Mouse (Mus musculus) ES-Bruce4 (cell line): Measurements from ENCODE around the gene Notch2. TPM values are rescaled to one million over a fixed set of nuclear protein-coding genes. Genes with fewer than 3 reads are reported as not detected.
"Not testable (repeated sequence)": the region's sequence is repeated elsewhere in the genome, so short reads cannot be mapped to it uniquely, and the experiment has no call there.

ENCODE experiments used
- H3K27ac ChIP-seq: 2 replicates; pipeline ENCODE4 v1.5.1; 2012; ENCODE audit warnings: low read length, inconsistent platforms; ENCODE audit not compliant: insufficient read depth
- H3K27me3 ChIP-seq: 2 replicates; pipeline ENCODE4 v1.6.1; 2012; ENCODE audit warnings: mild to moderate bottlenecking, low read length, inconsistent platforms; ENCODE audit not compliant: control insufficient read depth, poor library complexity, insufficient read depth, severe bottlenecking
- H3K36me3 ChIP-seq: 2 replicates; pipeline ENCODE4 v1.6.1; 2012; ENCODE audit warnings: inconsistent platforms, mild to moderate bottlenecking, low read length, moderate library complexity; ENCODE audit not compliant: control insufficient read depth, poor library complexity, insufficient read depth, severe bottlenecking
- H3K4me1 ChIP-seq: one replicate; pipeline ENCODE4 v1.8.1; 2011; ENCODE audit warnings: low read length; ENCODE audit not compliant: control insufficient read depth, insufficient read depth
- H3K4me3 ChIP-seq: 2 replicates; pipeline ENCODE4 v1.5.1; 2011; ENCODE audit warnings: low read depth, mild to moderate bottlenecking, low read length
- H3K9ac ChIP-seq: 2 replicates; pipeline ENCODE4 v1.6.1; 2012; ENCODE audit warnings: low read depth, mild to moderate bottlenecking, inconsistent platforms; ENCODE audit not compliant: poor library complexity, severe bottlenecking
- H3K9me3 ChIP-seq: replicated peaks from 2 replicates; pipeline ENCODE4 v1.6.1; 2012; ENCODE audit warnings: mild to moderate bottlenecking, low read length, inconsistent platforms; ENCODE audit not compliant: control insufficient read depth, poor library complexity, insufficient read depth, severe bottlenecking
- CTCF ChIP-seq: IDR thresholded peaks from one replicate; pipeline ENCODE4 v1.8.1; 2011; ENCODE audit warnings: low read depth, low read length
- EP300 ChIP-seq: IDR thresholded peaks from 2 replicates; pipeline ENCODE4 v1.6.1; 2011; ENCODE audit warnings: low read depth, low read length; ENCODE audit not compliant: insufficient read depth
- POLR2A ChIP-seq: IDR thresholded peaks from one replicate; pipeline ENCODE4 v1.8.1; 2011; ENCODE audit warnings: low read length; ENCODE audit not compliant: insufficient read depth
- polyA plus RNA-seq: library from polyadenylated mRNA; stranded (reverse); fragments of >200 nt; gene quantifications from 2 replicates; pipeline ENCODE4 v1.2.4, GENCODE M21; 2011; ENCODE audit warnings: low read depth; ENCODE audit not compliant: missing spikeins, insufficient read depth, insufficient read length

The Notch2 gene
- polyA plus RNA-seq, 1 experiment: 23.2 TPM

DNA sequence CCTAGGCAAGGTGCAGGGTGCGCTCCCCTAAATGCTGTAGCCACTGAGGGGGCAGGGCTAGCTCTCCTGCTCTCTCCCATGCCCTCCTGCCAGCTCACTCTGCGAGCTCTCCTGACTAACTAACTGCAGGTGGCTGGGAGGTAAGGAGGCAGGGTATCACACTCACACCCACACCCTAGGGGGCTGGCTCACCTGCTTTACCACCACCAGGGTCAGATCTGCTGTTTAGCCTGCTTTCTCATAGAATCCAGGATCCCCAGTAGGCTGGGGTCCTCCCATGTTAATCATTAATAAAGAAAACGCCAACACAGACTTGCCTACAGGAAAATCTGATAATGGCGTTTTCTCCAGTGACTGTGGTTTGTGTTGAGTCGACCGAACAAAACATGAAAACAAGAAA lies 106.0 kb downstream of the Notch2 start:
- Histone ChIP-seq H3K27me3 (no peaks in the 10 kb centered on the region), H3K4me3 (no peak overlapping the region), H3K9ac (no peak overlapping the region), H3K36me3 (peaks cover 10% of the 10 kb centered on the region; the same call in 1 of the 2 replicates), H3K27ac (no peak overlapping the region), H3K9me3 (no peaks in the 10 kb centered on the region), H3K4me1 (no peaks in the 10 kb centered on the region)
- TF ChIP-seq EP300: no peak
- no peak for TF ChIP-seq POLR2A
- TF ChIP-seq CTCF: no peak

DNA sequence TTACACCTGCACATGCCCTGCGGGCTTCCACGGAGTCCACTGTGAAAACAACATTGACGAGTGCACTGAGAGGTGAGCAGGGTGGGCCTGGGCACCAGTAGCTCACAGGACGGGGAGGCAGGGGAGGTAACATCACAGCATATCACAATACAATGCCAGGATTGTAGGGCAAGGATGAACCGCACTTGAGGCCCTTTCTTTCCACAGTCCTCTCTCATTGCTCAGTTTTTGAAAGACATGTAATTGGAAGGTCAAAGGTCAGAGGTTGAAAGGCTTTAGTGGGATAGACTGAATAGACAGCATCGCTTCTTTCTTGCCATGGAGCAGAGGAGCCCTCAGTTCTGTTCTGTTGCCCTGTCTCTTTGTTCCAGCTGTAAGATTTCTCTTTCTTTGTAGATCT lies 107.6 kb downstream of the Notch2 start:
- no peaks in the 10 kb centered on the region for H3K4me1 ChIP-seq
- peaks cover 10% of the 10 kb centered on the region; the same call in 1 of the 2 replicates for H3K36me3 ChIP-seq
- no peaks in the 10 kb centered on the region for H3K27me3 ChIP-seq
- no peak overlapping the region for H3K9ac ChIP-seq
- no peak overlapping the region for H3K27ac ChIP-seq
- no peak overlapping the region for H3K4me3 ChIP-seq
- H3K9me3 ChIP-seq: no peaks in the 10 kb centered on the region
- TF ChIP-seq EP300: no peak
- no peak for TF ChIP-seq CTCF
- TF ChIP-seq POLR2A: no peak

- H3K36me3 ChIP-seq: no peaks in the 10 kb centered on the region
- no peak overlapping the region for H3K27ac ChIP-seq
- no peaks in the 10 kb centered on the region for H3K9me3 ChIP-seq
- TF ChIP-seq POLR2A (no peak), EP300 (no peak), CTCF (no peak)
- H3K4me3 ChIP-seq: no peak overlapping the region
- no peak overlapping the region for H3K9ac ChIP-seq
- H3K27me3 ChIP-seq: no peaks in the 10 kb centered on the region
- no peaks in the 10 kb centered on the region for H3K4me1 ChIP-seq
These were observed 114.4 kb downstream of the Notch2 start for GRCm38 (mm10) chr3:98127775-98128174.

DNA sequence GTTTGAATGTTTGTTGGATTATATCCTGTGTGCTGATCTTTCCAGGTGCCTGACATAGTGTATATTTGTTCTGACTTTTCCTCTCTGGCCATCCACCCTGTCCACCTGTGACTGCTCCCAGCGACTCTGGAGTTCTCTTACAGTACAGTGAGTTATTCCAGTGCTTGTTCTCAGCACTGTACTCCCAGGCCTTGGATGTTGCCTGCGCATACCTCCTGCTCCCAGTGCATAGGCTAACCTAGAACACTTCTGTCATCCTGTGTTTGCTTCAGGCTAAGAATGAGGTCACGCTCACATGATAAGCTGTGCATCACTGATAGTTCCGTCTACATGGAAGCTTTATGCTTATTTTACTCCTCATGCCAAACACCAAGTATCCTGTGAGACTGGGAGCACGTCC lies 115.4 kb downstream of the Notch2 start:
- H3K27ac ChIP-seq: no peak overlapping the region

DNA sequence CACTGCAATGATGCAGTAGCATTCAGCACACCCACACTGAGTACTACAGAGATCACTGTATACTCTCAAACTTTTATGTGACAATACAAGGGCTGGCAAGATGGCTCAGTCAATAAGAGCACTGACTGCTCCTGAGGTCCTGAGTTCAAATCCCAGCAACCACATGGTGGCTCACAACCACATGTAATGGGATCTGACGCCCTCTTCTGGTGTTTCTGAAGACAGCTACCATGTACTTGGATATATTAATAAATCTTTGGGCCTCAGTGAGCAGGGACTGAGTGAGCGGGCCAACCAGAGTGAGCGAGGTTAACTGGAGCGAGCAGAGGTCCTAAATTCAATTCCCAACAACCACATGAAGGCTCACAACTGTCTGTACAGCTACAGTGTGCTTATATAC lies 118.8 kb downstream of the Notch2 start:
- H3K9me3 ChIP-seq, H3K27ac ChIP-seq, H3K9ac ChIP-seq, H3K4me1 ChIP-seq, H3K4me3 ChIP-seq, H3K36me3 ChIP-seq, H3K27me3 ChIP-seq: not testable (repeated sequence)

More for the DNA sequence above, 115.4 kb downstream of the Notch2 start:
- Histone ChIP-seq H3K9ac (no peak overlapping the region), H3K27me3 (no peaks in the 10 kb centered on the region), H3K36me3 (no peaks in the 10 kb centered on the region), H3K9me3 (no peaks in the 10 kb centered on the region), H3K4me1 (no peaks in the 10 kb centered on the region), H3K4me3 (no peak overlapping the region)
- no peak for TF ChIP-seq EP300
- TF ChIP-seq CTCF: no peak
- no peak for TF ChIP-seq POLR2A

DNA sequence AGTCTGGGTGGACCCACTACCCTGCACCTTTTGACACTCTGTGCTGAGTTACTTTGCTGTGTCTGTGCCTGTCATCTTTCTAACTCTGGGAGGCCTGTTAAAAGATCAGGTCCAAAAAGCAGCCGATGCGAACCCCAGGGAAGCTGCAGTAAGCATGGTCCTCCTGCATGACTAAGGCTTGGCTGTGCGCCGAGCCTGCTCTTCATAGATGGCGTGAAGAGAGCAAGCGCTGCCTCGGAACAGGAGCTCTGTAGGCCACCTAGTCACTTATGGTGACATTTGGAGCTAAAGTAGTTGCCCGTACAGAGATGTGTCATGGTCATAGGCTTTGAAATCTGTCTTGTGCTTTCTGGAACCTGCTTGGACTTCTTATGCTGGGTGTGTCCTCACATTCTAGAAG lies 119.3 kb downstream of the Notch2 start:
- no peaks in the 10 kb centered on the region for H3K9me3 ChIP-seq
- no peak overlapping the region for H3K4me3 ChIP-seq
- no peaks in the 10 kb centered on the region for H3K27me3 ChIP-seq
- H3K9ac ChIP-seq: no peak overlapping the region
- H3K27ac ChIP-seq: no peak overlapping the region
- H3K4me1 ChIP-seq: no peaks in the 10 kb centered on the region
- H3K36me3 ChIP-seq: no peaks in the 10 kb centered on the region
- TF ChIP-seq EP300: no peak
- no peak for TF ChIP-seq POLR2A
- TF ChIP-seq CTCF: no peak

DNA sequence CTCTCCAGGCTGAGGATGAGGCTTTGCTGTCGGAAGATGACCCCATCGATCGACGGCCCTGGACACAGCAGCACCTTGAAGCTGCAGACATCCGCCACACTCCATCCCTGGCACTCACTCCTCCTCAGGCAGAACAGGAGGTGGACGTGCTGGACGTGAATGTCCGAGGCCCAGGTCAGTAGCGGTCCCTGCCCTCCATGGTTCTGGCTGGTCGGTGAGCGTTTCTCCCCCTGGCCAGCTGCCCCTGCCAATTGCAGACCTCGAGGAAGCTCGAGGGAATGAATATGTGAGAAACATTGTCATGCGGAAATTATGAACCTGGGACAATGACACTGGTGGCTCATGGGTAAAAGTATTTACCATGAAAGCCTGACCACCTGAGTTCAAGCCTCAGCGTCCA lies 128.1 kb downstream of the Notch2 start:
- Histone ChIP-seq H3K27me3 (no peaks in the 10 kb centered on the region), H3K9ac (no peak overlapping the region), H3K4me1 (no peaks in the 10 kb centered on the region), H3K9me3 (no peaks in the 10 kb centered on the region), H3K27ac (no peak overlapping the region), H3K4me3 (no peak overlapping the region), H3K36me3 (peaks cover 2% of the 10 kb centered on the region; the same call in 1 of the 2 replicates)
- TF ChIP-seq CTCF: no peak
- no peak for TF ChIP-seq EP300
- no peak for TF ChIP-seq POLR2A
